Mouse (Mus musculus): Measurements from ENCODE around the gene Slc9a8. TPM values are rescaled to one million over a fixed set of nuclear protein-coding genes. Genes with fewer than 3 reads are reported as not detected.
A peak's percentile ranks its signal among the peaks of the same experiment; 100 is the strongest.

The Slc9a8 gene
- total and polyA plus RNA-seq, 3 experiments, result 16.7 to 25.8 TPM; not detected in 1

DNA sequence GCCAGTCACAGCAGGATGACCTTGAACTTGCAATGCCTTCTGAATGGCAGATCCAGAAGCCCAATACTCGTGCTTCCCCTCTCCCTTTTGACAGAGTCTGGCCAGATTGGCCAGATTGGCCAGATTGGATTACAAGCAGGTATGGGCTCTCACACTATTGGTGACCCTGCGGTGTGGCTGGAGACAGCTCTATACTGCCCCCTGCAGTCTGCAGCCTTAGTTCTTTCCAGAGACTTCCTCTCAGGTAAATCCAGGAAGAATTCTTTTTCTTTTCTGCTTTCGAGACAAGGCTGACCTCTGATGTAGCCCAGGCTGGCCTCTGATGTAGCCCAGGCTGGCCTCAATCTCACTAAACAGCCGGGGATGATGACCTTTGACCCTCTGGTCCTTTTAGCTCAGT lies 3.8 kb upstream of the Slc9a8 start:
- no peaks in the 10 kb centered on the region for H3K27me3 ChIP-seq (ENCODE audit: control insufficient read depth in 1 of 2, insufficient read depth in 2 of 2, low read length in 2 of 2)
- peaks cover 19% of the 10 kb centered on the region for H3K79me2 ChIP-seq (ENCODE audit: control insufficient read depth, insufficient read depth, low read length, poor library complexity)
- peak; percentile 58 for DNase-seq (ENCODE audit: low read depth, low spot score)

DNA sequence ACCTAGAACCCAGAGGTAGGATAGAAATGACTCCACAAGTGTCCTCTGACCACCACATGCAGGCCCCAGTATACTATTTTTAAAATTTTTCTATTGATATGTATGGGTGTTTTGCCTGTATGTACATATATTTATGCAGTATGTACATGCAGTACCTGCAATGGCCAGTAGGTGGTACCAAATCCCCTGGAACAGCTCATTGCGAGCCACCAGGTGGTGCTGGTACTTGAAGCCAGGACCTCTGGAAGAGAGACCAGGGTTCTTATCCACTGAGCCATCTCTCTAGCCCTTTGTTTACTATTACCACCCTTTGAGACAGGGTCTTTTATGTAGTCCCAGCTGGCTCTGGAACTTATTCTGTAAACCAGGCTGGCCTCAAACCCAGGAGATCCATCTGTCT lies 2.3 kb upstream of the Slc9a8 start:
- Histone ChIP-seq H3K27me3 (ENCODE audit: control insufficient read depth in 1 of 2, insufficient read depth in 2 of 2, low read length in 2 of 2) (no peaks in the 10 kb centered on the region), H3K79me2 (ENCODE audit: control insufficient read depth, insufficient read depth, low read length, poor library complexity) (peaks cover 28% of the 10 kb centered on the region), H3K9me3 (replicated peaks; ENCODE audit: insufficient read depth, low read length) (no peaks in the 10 kb centered on the region), H3K4me3 (ENCODE audit: control insufficient read depth in 1 of 2, insufficient read depth in 1 of 2, low read depth in 2 of 2, low read length in 2 of 2) (no peak overlapping the region), H3K9ac (ENCODE audit: control insufficient read depth, low read depth, low read length, poor library complexity, severe bottlenecking) (no peak overlapping the region), H3K36me3 (ENCODE audit: control insufficient read depth in 1 of 2, insufficient read depth in 2 of 2, low read length in 2 of 2) (peaks cover 0 to 19% of the 10 kb centered on the region in 2 experiments; a peak in 3 of 4 replicates), H3K4me1 (ENCODE audit: control insufficient read depth in 1 of 2, insufficient read depth in 2 of 2, low read length in 2 of 2) (peaks cover 5 to 16% of the 10 kb centered on the region in 2 experiments; a peak in 3 of 4 replicates), H3K27ac (ENCODE audit: control insufficient read depth, low read depth, low read length) (no peak overlapping the region)
- TF ChIP-seq ZC3H11A (IDR thresholded peaks at IDR 0.05; ENCODE audit: low read depth, low read length) (peak; percentile 49), ZKSCAN1 (IDR thresholded peaks at IDR 0.05; ENCODE audit: low read depth, low read length) (no peak), RAD21 (IDR thresholded peaks at IDR 0.05; ENCODE audit: low read depth, low read length) (peak; percentile 70), MAX (IDR thresholded peaks at IDR 0.05; ENCODE audit: low read length) (no peak), JUND (IDR thresholded peaks at IDR 0.05; ENCODE audit: low read depth, low read length) (peak; percentile 78), POLR2AphosphoS2 (IDR thresholded peaks at IDR 0.05; ENCODE audit: low read length) (peak; percentile 31), MEF2A (IDR thresholded peaks at IDR 0.05; ENCODE audit: extremely low read depth, insufficient replicate concordance, low read depth, low read length, poor library complexity, severe bottlenecking) (no peak), GATA1 (IDR thresholded peaks at IDR 0.05; ENCODE audit: low read depth, low read length) (peak; percentile 57), POLR2AphosphoS5 (IDR thresholded peaks at IDR 0.05; ENCODE audit: borderline replicate concordance, low read depth, low read length) (no peak), HCFC1 (IDR thresholded peaks at IDR 0.05; ENCODE audit: low read depth, low read length) (0 out of 2 replicates have a peak, but pooled peaks have one; percentile 29), SIN3A (IDR thresholded peaks at IDR 0.05; ENCODE audit: low read length) (peak; percentile 43; the same call in 1 of the 2 replicates), SMC3 (IDR thresholded peaks at IDR 0.05; ENCODE audit: low read depth, low read length) (peak; percentile 83), CHD2 (IDR thresholded peaks at IDR 0.05; ENCODE audit: low read length) (no peak), CTCF (IDR thresholded peaks at IDR 0.05 in 2 of 3, conservative IDR thresholded peaks at IDR 0.05 in 1 of 3; ENCODE audit: control insufficient read depth in 1 of 3, insufficient read depth in 1 of 3, low read depth in 2 of 3, low read length in 3 of 3, poor library complexity in 1 of 3, severe bottlenecking in 1 of 3) (peak; percentile 89 to 100 (median 96))
- peak; percentile 92 for DNase-seq (ENCODE audit: low read depth, low spot score)

More for the DNA sequence above, 3.8 kb upstream of the Slc9a8 start:
- TF ChIP-seq ELF1 (IDR thresholded peaks at IDR 0.05; ENCODE audit: low read depth, low read length) (peak; percentile 27; the same call in 1 of the 2 replicates), CHD2 (IDR thresholded peaks at IDR 0.05; ENCODE audit: low read length) (no peak), EP300 (IDR thresholded peaks at IDR 0.05; ENCODE audit: low read depth in 1 of 2, low read length in 2 of 2) (no peak), GABPA (IDR thresholded peaks at IDR 0.05; ENCODE audit: low read depth, low read length) (no peak), SMC3 (IDR thresholded peaks at IDR 0.05; ENCODE audit: low read depth, low read length) (peak; percentile 92), JUND (IDR thresholded peaks at IDR 0.05; ENCODE audit: low read depth, low read length) (no peak), HCFC1 (IDR thresholded peaks at IDR 0.05; ENCODE audit: low read depth, low read length) (no peak), RAD21 (IDR thresholded peaks at IDR 0.05; ENCODE audit: low read depth, low read length) (peak; percentile 79), USF1 (IDR thresholded peaks at IDR 0.05; ENCODE audit: low read depth, low read length) (no peak), MEF2A (IDR thresholded peaks at IDR 0.05; ENCODE audit: extremely low read depth, insufficient replicate concordance, low read depth, low read length, poor library complexity, severe bottlenecking) (no peak), POLR2AphosphoS2 (IDR thresholded peaks at IDR 0.05; ENCODE audit: low read length) (no peak), ZNF384 (IDR thresholded peaks at IDR 0.05; ENCODE audit: low read depth, low read length) (no peak), RCOR1 (IDR thresholded peaks at IDR 0.05; ENCODE audit: low read depth, low read length) (no peak), USF2 (IDR thresholded peaks at IDR 0.05; ENCODE audit: borderline replicate concordance in 1 of 2, insufficient read depth in 1 of 2, low read depth in 1 of 2, low read length in 2 of 2) (no peak), NELFE (IDR thresholded peaks at IDR 0.05; ENCODE audit: low read depth, low read length) (no peak), SIN3A (IDR thresholded peaks at IDR 0.05; ENCODE audit: low read length) (no peak), MXI1 (IDR thresholded peaks at IDR 0.05; ENCODE audit: low read depth, low read length) (no peak), ZC3H11A (IDR thresholded peaks at IDR 0.05; ENCODE audit: low read depth, low read length) (peak; percentile 89), POLR2A (IDR thresholded peaks at IDR 0.05; ENCODE audit: control insufficient read depth in 1 of 2, insufficient read depth in 1 of 2, low read depth in 1 of 2, low read length in 2 of 2, poor library complexity in 1 of 2) (no peak), ZMIZ1 (IDR thresholded peaks at IDR 0.05; ENCODE audit: low read depth, low read length) (no peak), CHD1 (IDR thresholded peaks at IDR 0.05; ENCODE audit: low read depth, low read length) (no peak), TAL1 (IDR thresholded peaks at IDR 0.05; ENCODE audit: low read length) (no peak), MYB (IDR thresholded peaks at IDR 0.05; ENCODE audit: low read depth, low read length) (no peak), MYC (IDR thresholded peaks at IDR 0.05; ENCODE audit: low read depth, low read length) (no peak), CTCF (IDR thresholded peaks at IDR 0.05 in 2 of 3, conservative IDR thresholded peaks at IDR 0.05 in 1 of 3; ENCODE audit: control insufficient read depth in 1 of 3, insufficient read depth in 1 of 3, low read depth in 2 of 3, low read length in 3 of 3, poor library complexity in 1 of 3, severe bottlenecking in 1 of 3) (peak; percentile 75 to 92 (median 83)), MAFK (IDR thresholded peaks at IDR 0.05; ENCODE audit: borderline replicate concordance, low read depth, low read length) (no peak)
- no peaks in the 10 kb centered on the region for H3K9me3 ChIP-seq (replicated peaks; ENCODE audit: insufficient read depth, low read length)
- peaks cover 5 to 11% of the 10 kb centered on the region in 2 experiments; a peak in 3 of 4 replicates for H3K4me1 ChIP-seq (ENCODE audit: control insufficient read depth in 1 of 2, insufficient read depth in 2 of 2, low read length in 2 of 2)
- no peak overlapping the region for H3K4me3 ChIP-seq (ENCODE audit: control insufficient read depth in 1 of 2, insufficient read depth in 1 of 2, low read depth in 2 of 2, low read length in 2 of 2)
- no peak overlapping the region for H3K9ac ChIP-seq (ENCODE audit: control insufficient read depth, low read depth, low read length, poor library complexity, severe bottlenecking)
- no peak overlapping the region for H3K27ac ChIP-seq (ENCODE audit: control insufficient read depth, low read depth, low read length)
- peaks cover 0 to 8% of the 10 kb centered on the region in 2 experiments; a peak in 2 of 4 replicates for H3K36me3 ChIP-seq (ENCODE audit: control insufficient read depth in 1 of 2, insufficient read depth in 2 of 2, low read length in 2 of 2)
